Mouse (Mus musculus) ES-CJ7 (cell line): ENCODE measurements at regions not wholly inside any gene's neighbourhood (a gene's known extent, or its start where the extent isn't known, plus 50 kb on each side); places are given as distances from the start of the nearest gene placed in this dataset.
"Not testable (repeated sequence)": the region's sequence is repeated elsewhere in the genome, so short reads cannot be mapped to it uniquely, and the experiment has no call there.

Experiments used
- DNase-seq: peaks from one replicate; pipeline ENCODE4 v3.0.0; 2011; ENCODE audit warnings: low read depth, low spot score

GRCm38 (mm10) chr1:124517543-124518171 is 472.3 kb upstream of the Dpp10 start:
- DNase-seq, result no peak

DNA sequence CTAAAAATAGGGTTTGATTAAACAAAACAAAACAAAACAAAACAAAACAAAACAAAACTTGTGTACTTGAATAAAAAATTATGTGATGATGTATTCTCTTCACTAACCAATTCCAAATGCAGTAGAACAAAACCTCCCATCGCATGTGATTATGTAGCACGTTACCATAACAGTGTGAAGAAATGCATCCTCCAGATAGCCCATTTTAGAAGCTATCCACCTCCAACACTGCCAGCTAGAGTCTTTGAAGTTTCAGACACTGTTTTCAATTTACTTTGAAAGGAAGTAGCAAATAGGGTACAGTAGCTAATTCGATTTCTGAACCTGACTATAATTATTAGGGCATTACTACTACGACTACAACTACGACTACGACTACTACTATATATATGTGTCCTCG is 465.1 kb upstream of the Dpp10 start:
- no peak for DNase-seq

GRCm38 (mm10) chr1:124488456-124488855 is 443.1 kb upstream of the Dpp10 start:
- DNase-seq, result no peak

DNA sequence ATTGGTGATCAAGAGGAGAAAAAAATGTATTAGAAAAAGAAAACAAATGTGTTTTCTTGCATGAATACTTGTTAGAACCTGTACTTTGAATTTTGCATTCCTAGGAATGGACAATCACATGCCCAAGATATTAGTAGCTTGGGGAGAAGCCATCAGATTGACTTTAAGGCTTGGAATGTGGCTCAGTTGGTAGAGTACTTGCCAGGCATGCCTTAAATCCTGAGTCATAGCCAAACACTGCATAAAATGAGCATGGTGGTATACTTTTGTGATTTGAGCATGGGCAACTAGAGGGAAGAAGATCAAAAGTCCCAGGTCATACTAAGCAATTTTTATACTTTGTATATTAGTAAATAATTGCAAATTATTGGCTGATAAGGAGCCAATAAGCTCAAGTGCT is 442.6 kb upstream of the Dpp10 start:
- no peak for DNase-seq

DNA sequence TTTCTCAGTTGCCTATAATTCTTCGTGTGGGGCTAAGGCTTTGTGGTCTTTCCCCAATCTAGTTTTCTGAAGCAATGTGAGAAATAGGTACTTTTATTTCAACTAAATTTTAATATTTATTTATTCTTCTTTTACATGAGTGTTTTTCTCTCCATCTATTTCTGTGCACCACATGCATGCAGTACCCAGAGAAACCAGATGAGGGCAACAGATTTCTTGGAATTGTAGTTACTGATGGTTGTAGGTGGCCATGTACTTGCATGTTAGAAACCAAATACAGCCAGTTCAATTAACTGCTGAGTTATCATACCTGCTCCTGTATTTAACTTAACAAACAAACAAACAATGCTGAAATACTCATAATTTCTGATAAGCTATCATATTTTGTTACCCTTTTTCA is 404.8 kb upstream of the Dpp10 start:
- DNase-seq, result peak; percentile 42

DNA sequence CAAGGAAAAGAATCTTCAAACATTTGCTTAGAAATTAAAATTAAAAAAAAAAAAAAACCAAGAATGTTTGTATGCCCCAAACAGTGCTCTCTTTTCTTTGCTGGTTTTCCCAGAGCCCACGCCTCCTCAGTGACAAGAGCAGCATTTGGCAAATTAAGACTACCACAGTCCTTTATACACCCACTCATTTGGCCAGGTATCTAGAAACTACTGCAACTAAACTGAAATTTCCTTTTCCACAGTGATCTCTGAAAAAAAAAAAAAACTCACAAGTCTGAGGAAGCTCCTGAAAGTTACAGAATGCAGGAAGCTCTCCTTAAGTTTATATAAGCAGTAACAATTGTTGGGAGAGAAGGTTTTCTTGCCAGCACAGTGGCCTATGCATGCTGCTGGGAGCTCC is 394.2 kb upstream of the Dpp10 start:
- DNase-seq, result no peak

DNA sequence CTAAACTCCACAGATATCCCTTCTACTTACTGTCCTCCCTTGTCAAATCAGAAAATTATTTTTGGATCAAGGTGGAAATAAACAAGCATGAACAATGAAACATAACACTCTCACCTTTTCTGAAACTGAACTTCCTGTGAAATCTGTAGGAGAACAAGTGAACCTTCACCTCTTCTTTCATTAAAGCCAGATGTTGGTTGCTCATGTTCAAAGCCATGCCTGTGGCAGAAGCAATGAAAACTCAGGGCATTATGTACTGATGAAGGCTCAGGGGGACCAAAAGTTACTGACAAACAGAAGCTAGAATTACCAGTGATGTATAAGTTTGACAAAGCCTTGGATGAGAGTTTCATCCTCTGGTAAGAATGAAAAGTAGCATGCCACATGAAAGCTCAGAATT is 390.5 kb upstream of the Dpp10 start:
- DNase-seq, result no peak

DNA sequence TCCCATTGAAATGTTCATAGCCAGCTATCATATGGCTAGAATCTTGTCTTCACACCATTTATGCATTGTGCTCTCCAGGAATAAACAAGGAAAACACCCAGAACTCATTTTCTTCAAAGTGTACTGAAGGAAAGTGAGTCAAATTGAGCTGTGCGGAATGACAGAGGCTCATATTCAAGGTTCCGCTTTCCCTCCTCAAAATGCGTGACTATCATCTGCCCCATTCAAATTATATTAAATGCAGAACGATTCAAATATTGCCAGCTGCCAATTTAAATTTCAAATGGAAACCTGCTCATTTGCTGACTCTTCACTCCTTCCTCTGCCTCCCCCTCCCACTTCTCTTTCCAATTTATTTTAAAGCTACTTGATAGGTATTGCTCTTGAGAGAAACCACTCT is 384.2 kb upstream of the Dpp10 start:
- no peak for DNase-seq

DNA sequence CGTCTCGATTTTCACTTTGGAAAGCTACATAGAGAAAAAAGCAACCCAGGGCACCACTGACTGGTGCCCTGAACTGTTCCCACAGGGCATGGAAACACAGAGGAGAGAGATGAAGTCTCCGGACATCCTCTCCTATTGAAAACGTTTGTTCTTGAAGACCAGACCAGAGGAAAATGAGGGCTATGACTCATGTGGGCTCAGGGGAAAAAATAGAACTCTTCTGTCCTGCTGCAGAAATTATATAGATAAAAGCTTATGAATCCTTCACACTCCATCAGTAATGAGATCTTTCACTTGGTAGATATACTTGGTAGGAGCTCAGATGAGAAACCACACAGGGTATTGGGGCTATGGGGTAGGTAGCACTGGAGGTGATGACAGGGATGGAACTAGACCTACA is 371.4 kb upstream of the Dpp10 start:
- no peak for DNase-seq

GRCm38 (mm10) chr1:124410236-124410635 is 364.9 kb upstream of the Dpp10 start:
- no peak for DNase-seq

GRCm38 (mm10) chr1:124409781-124410180 is 364.4 kb upstream of the Dpp10 start:
- no peak for DNase-seq

DNA sequence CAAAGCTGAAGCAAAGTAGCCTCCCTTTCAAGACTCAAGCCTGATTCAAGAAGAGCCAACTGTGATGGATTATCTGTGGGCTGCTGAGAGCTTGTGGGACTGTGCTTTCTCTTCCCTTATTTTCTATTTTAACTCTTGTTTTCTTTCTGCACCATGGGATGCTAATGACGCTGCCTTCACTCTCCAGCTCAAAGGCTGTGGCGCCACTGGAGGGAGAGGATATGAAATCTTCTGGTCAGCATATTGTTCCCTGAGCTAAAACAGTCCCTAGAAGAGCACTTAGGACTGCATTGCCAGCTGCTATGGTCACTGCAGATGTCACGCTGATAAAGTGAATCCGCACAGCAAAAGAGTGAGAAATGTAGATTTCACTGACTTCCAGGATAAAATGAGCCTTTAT is 324.2 kb upstream of the Dpp10 start:
- no peak for DNase-seq

- DNase-seq, result not testable (repeated sequence)
Observed at GRCm38 (mm10) chr1:124348491-124348890, 303.1 kb upstream of the Dpp10 start.

DNA sequence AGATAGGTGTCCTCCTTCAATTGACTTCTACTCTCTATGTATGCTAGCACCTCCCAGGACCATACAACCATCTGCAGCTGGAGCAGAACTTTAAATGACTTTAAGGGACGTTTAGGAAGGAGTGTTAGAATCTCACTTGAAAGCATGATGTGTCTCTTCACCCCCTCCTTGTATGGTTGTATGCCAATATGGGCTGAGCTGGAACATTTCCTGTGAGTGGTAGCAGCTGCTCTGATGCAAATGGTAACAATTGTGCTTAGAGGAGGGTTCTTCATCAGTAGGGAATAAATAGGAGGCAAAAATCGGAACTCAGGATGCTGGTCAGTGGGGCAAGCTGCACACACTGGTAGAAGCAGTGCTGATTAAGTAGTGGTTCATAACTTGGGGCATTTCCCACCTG is 294.1 kb upstream of the Dpp10 start:
- no peak for DNase-seq

DNA sequence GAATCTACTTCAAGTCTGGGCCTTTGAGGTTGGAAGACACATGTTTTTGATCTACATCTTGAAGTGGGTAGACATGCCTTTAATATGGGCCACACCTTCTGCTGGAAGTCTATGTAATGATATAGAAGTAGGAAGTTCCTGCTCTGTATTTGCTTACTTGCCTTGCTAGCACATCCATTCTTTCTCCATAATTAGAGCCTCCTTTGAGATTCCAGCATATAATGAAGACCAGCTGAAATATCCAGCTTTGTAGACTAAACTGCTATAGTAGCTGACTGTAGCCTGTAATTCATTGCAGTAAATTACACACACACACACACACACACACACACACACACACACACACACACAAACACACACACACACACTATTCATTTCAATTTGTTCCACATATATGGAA is 293.3 kb upstream of the Dpp10 start:
- DNase-seq, result no peak

GRCm38 (mm10) chr1:124332294-124332693 is 286.9 kb upstream of the Dpp10 start:
- no peak for DNase-seq
